ENCODE assay signal across 25 mouse cellular contexts in the genomic region with DNA sequence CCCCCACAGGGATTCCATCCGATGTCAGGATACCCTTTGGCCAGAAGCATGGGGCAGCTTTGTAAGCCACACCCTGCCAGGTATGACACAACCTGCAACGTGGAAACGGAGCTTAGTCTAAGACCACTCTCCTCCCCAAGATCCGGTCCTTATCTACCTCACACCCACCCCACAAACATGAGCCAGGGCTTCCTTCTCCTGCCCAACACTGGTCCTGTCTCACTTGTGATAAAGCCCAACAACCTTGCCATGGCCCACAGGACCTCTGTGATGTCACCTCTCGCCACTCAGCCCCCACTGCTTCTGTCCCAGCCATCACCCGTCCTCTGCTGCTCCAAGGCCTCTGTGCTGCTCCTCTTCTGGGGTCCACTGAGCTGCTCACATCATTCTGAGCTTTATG. TPM values are rescaled to one million over a fixed set of nuclear protein-coding genes. Genes with fewer than 3 reads are reported as not detected.
"Had no signal": no experiment of that assay in that cellular context is flagged by ENCODE, and none has a peak within 500 bp of the region (broad histone marks: within the 10 kb centered on the region; RNA-seq: fewer than 3 reads in every experiment).

No protein-coding gene starts in this region.

- ATAC-seq: hindbrain, postnatal 0 days; intestine, postnatal 0 days; liver, embryonic 12.5 days had no signal

- H3K27ac ChIP-seq: gastrocnemius, adult 2 months; heart, embryonic 10.5 days; heart, embryonic 13.5 days; heart, embryonic 15.5 days; hindbrain, embryonic 13.5 days; hindbrain, embryonic 15.5 days; hindbrain, postnatal 0 days; kidney, embryonic 15.5 days; kidney, postnatal 0 days; limb, embryonic 13.5 days; limb, embryonic 15.5 days; liver, embryonic 12.5 days; liver, embryonic 14.5 days had no signal

- H3K4me3 ChIP-seq: gastrocnemius, adult 2 months; heart, embryonic 10.5 days; heart, embryonic 13.5 days; heart, embryonic 15.5 days; hindbrain, embryonic 13.5 days; hindbrain, embryonic 15.5 days; kidney, embryonic 15.5 days; limb, embryonic 13.5 days; limb, embryonic 15.5 days; liver, embryonic 12.5 days had no signal

- H3K9ac ChIP-seq: heart, embryonic 13.5 days; heart, embryonic 15.5 days; hindbrain, embryonic 13.5 days; hindbrain, embryonic 15.5 days; kidney, embryonic 15.5 days; limb, embryonic 13.5 days; limb, embryonic 15.5 days; liver, embryonic 12.5 days; liver, embryonic 14.5 days had no signal

- H3K27me3 ChIP-seq: hindbrain, embryonic 15.5 days had no signal

- H3K9me3 ChIP-seq: heart, embryonic 10.5 days; heart, embryonic 13.5 days; heart, embryonic 15.5 days; hindbrain, embryonic 13.5 days; hindbrain, embryonic 15.5 days; kidney, embryonic 15.5 days; limb, embryonic 13.5 days; limb, embryonic 15.5 days; liver, embryonic 12.5 days had no signal

- DNase-seq: gastrocnemius, adult 2 months; gastrocnemius, postnatal 10 days; gastrocnemius, postnatal 25 days; heart, adult 18-20 months; heart, postnatal 14 days; heart, postnatal 36 days; kidney, adult 2 months; kidney, adult 9 months; kidney, postnatal 14 days; kidney, postnatal 36 days; left cerebral cortex, postnatal 4 days had no signal

- H3K4me2 ChIP-seq: heart, embryonic 13.5 days; heart, embryonic 15.5 days; hindbrain, embryonic 13.5 days; hindbrain, embryonic 15.5 days; kidney, embryonic 15.5 days; limb, embryonic 13.5 days; limb, embryonic 15.5 days; liver, embryonic 12.5 days had no signal

- H3K36me3 ChIP-seq: heart, embryonic 10.5 days; heart, embryonic 13.5 days; heart, embryonic 15.5 days; hindbrain, embryonic 13.5 days; hindbrain, embryonic 15.5 days; kidney, embryonic 15.5 days; limb, embryonic 13.5 days; limb, embryonic 15.5 days; liver, embryonic 12.5 days had no signal

RNA-seq across cellular contexts. Expression of a gene that starts 49.8 kb away (rescaled TPM):
- total RNA-seq: granulocyte monocyte progenitor cell, adult 5-6 weeks had no signal
